Comparison of ENCODE assay signal across 21 mouse cellular contexts in the genomic region with DNA sequence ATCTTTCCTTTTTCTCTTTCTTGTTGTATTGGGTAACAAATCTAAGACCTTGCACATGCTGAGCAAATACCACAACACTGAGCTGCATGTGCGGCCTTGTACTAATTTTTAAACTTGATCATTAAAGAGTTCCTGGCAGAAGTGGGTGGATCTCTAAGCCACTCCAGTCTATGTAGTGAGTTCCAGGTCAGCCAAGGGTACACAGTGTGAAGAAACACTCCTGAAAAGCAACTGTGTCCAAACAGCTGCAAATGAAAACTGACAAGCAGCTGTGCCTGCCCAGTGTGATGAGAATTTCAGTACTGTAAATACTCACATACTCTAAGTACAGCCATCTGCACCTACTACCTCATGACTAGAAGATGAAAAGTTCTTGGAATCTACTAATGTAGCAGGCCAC.
"Had no signal": no experiment of that assay in that cellular context is flagged by ENCODE, and none has a peak within 500 bp of the region (broad histone marks: within the 10 kb centered on the region; RNA-seq: fewer than 3 reads in every experiment).

No protein-coding gene starts in this region.

- DNase-seq: liver, postnatal 0 days; lung, adult 2 months; lung, postnatal 14 days; lung, postnatal 36 days; retina, postnatal 1 day; right cerebral cortex, adult 18-20 months; right cerebral cortex, postnatal 25 days; right cerebral cortex, postnatal 4 days; spleen, adult 18-20 months; thymus, adult 2 months; thymus, postnatal 25 days; thymus, postnatal 4 days had no signal

- ATAC-seq: liver, postnatal 0 days; lung, postnatal 0 days; midbrain, embryonic 13.5 days; midbrain, embryonic 15.5 days had no signal

- H3K4me2 ChIP-seq: lung, embryonic 15.5 days; midbrain, embryonic 11.5 days; midbrain, embryonic 13.5 days; midbrain, embryonic 15.5 days; neural tube, embryonic 13.5 days; neural tube, embryonic 15.5 days had no signal

- H3K36me3 ChIP-seq: lung, embryonic 15.5 days; midbrain, embryonic 13.5 days; midbrain, embryonic 15.5 days; neural tube, embryonic 13.5 days; neural tube, embryonic 15.5 days had no signal

- H3K27me3 ChIP-seq: lung, embryonic 15.5 days; megakaryocyte, embryonic 14.5 days; midbrain, embryonic 13.5 days; midbrain, embryonic 15.5 days; neural tube, embryonic 13.5 days; neural tube, embryonic 15.5 days had no signal

- H3K9ac ChIP-seq: liver, postnatal 0 days; lung, embryonic 15.5 days; midbrain, embryonic 13.5 days; midbrain, embryonic 15.5 days; neural tube, embryonic 13.5 days; neural tube, embryonic 15.5 days had no signal

- H3K4me1 ChIP-seq: lung, embryonic 15.5 days; midbrain, embryonic 13.5 days; midbrain, embryonic 15.5 days; neural tube, embryonic 13.5 days; neural tube, embryonic 15.5 days had no signal

- H3K4me3 ChIP-seq: lung, embryonic 15.5 days; megakaryocyte, embryonic 14.5 days; midbrain, embryonic 13.5 days; midbrain, embryonic 15.5 days; neural tube, embryonic 13.5 days; neural tube, embryonic 15.5 days had no signal

- H3K27ac ChIP-seq: lung, embryonic 15.5 days; macrophage; midbrain, embryonic 13.5 days; midbrain, embryonic 15.5 days; neural tube, embryonic 13.5 days; neural tube, embryonic 15.5 days had no signal

- H3K9me3 ChIP-seq: lung, embryonic 15.5 days; megakaryocyte, embryonic 14.5 days; midbrain, embryonic 13.5 days; midbrain, embryonic 15.5 days; neural tube, embryonic 13.5 days; neural tube, embryonic 15.5 days had no signal
